Mouse (Mus musculus): ENCODE results near the gene Methig1.

- no peak for TF ChIP-seq ZC3H11A (IDR thresholded peaks at IDR 0.05; ENCODE audit: borderline replicate concordance, low read depth, low read length)
- TF ChIP-seq MAFK (IDR thresholded peaks at IDR 0.05; ENCODE audit: insufficient read depth, low read depth, low read length), result no peak
These were observed 68.3 kb downstream of the Methig1 start for GRCm38 (mm10) chr15:100421059-100421757.

Data from ES-E14 (cell line).